Comparison of ENCODE assay signal across 24 mouse cellular contexts in genomic region chr9:56691226-56691625, GRCm38 (mm10).
"Had no signal": no experiment of that assay in that cellular context is flagged by ENCODE, and none has a peak within 500 bp of the region (broad histone marks: within the 10 kb centered on the region; RNA-seq: fewer than 3 reads in every experiment).

No protein-coding gene starts in this region.

- ATAC-seq: liver, postnatal 0 days; lung, postnatal 0 days; midbrain, embryonic 15.5 days had no signal

- H3K27ac ChIP-seq: kidney, postnatal 0 days; limb, embryonic 12.5 days; limb, embryonic 15.5 days; liver, embryonic 14.5 days; macrophage; midbrain, embryonic 12.5 days; midbrain, embryonic 15.5 days; neural tube, embryonic 12.5 days; neural tube, embryonic 15.5 days; stomach, postnatal 0 days had no signal

- H3K9me3 ChIP-seq: limb, embryonic 12.5 days; limb, embryonic 15.5 days; midbrain, embryonic 12.5 days; midbrain, embryonic 15.5 days; neural tube, embryonic 12.5 days; neural tube, embryonic 15.5 days had no signal

- H3K4me3 ChIP-seq: limb, embryonic 12.5 days; limb, embryonic 15.5 days; midbrain, embryonic 12.5 days; midbrain, embryonic 15.5 days; neural tube, embryonic 12.5 days; neural tube, embryonic 15.5 days had no signal

- H3K36me3 ChIP-seq: limb, embryonic 12.5 days; limb, embryonic 15.5 days; midbrain, embryonic 12.5 days; midbrain, embryonic 15.5 days; neural tube, embryonic 12.5 days; neural tube, embryonic 15.5 days had no signal

- H3K9ac ChIP-seq: limb, embryonic 12.5 days; limb, embryonic 15.5 days; liver, embryonic 14.5 days; liver, postnatal 0 days; lung, embryonic 14.5 days; midbrain, embryonic 12.5 days; midbrain, embryonic 15.5 days; neural tube, embryonic 12.5 days; neural tube, embryonic 15.5 days had no signal

- DNase-seq: kidney, adult 2 months; kidney, postnatal 36 days; layer of hippocampus, adult 9-11 months; left cerebral cortex, postnatal 4 days; liver, postnatal 0 days; lung, embryonic 14.5 days; right cerebral cortex, adult 18-20 months; right cerebral cortex, postnatal 14 days; right cerebral cortex, postnatal 4 days; thymus, adult 2 months; thymus, postnatal 14 days; thymus, postnatal 4 days had no signal

- H3K27me3 ChIP-seq: limb, embryonic 12.5 days; midbrain, embryonic 12.5 days; midbrain, embryonic 15.5 days; neural tube, embryonic 12.5 days; neural tube, embryonic 15.5 days had no signal

- H3K4me2 ChIP-seq: limb, embryonic 12.5 days; limb, embryonic 15.5 days; liver, embryonic 11.5 days; lung, embryonic 14.5 days; midbrain, embryonic 12.5 days; midbrain, embryonic 15.5 days; neural tube, embryonic 12.5 days; neural tube, embryonic 15.5 days had no signal
